Mouse (Mus musculus) thymus, postnatal 4 days (tissue): ENCODE results near the gene Ugt2a3.
"Not testable (repeated sequence)": the region's sequence is repeated elsewhere in the genome, so short reads cannot be mapped to it uniquely, and the experiment has no call there.

Experiments
- DNase-seq: peaks from one replicate; pipeline ENCODE4 v3.0.0; 2021

Gene Ugt2a3

GRCm38 (mm10) chr5:87336961-87337697 lies at the start of gene Ugt2a3:
Gene Ugt2a3 (minus strand): TSS chr5:87337195.
- no peak for DNase-seq

- no peak for DNase-seq
Observed at GRCm38 (mm10) chr5:87380234-87380633, 43.2 kb upstream of the Ugt2a3 start.

- DNase-seq: no peak
Observed at GRCm38 (mm10) chr5:87379825-87380224, 42.8 kb upstream of the Ugt2a3 start.

GRCm38 (mm10) chr5:87375874-87376383 lies 38.9 kb upstream of the Ugt2a3 start:
- DNase-seq: no peak

- no peak for DNase-seq
Observed at GRCm38 (mm10) chr5:87373502-87373863, 36.5 kb upstream of the Ugt2a3 start.

GRCm38 (mm10) chr5:87372788-87373501 lies 36.0 kb upstream of the Ugt2a3 start:
- not testable (repeated sequence) for DNase-seq

- no peak for DNase-seq
Observed at GRCm38 (mm10) chr5:87350350-87350749, 13.4 kb upstream of the Ugt2a3 start.

GRCm38 (mm10) chr5:87349150-87349549 lies 12.2 kb upstream of the Ugt2a3 start:
- DNase-seq: not testable (repeated sequence)

GRCm38 (mm10) chr5:87347479-87348078 lies 10.6 kb upstream of the Ugt2a3 start:
- DNase-seq: not testable (repeated sequence)

- no peak for DNase-seq
Observed at GRCm38 (mm10) chr5:87340461-87340860, 3.5 kb upstream of the Ugt2a3 start.

- no peak for DNase-seq
Observed at GRCm38 (mm10) chr5:87335199-87335598, 1.8 kb downstream of the Ugt2a3 start.

GRCm38 (mm10) chr5:87333584-87333983 lies 3.4 kb downstream of the Ugt2a3 start:
- no peak for DNase-seq

- DNase-seq: peak; percentile 4
Observed at GRCm38 (mm10) chr5:87311392-87311791, 25.6 kb downstream of the Ugt2a3 start.

- not testable (repeated sequence) for DNase-seq
Observed at GRCm38 (mm10) chr5:87286180-87286579, 50.8 kb downstream of the Ugt2a3 start.

GRCm38 (mm10) chr5:87275986-87276385 lies 61.0 kb downstream of the Ugt2a3 start:
- not testable (repeated sequence) for DNase-seq

- no peak for DNase-seq
Observed at GRCm38 (mm10) chr5:87275581-87275980, 61.4 kb downstream of the Ugt2a3 start.
